Mouse (Mus musculus) megakaryocyte progenitor cell, adult 5-6 weeks (primary cell): ENCODE data around the gene Alyref. TPM values are rescaled to one million over a fixed set of nuclear protein-coding genes. Genes with fewer than 3 reads are reported as not detected.

Experiments used
- ATAC-seq: replicated peaks from 2 replicates; pipeline ENCODE4 v1.8.0; 2016; ENCODE audit warnings: mild to moderate bottlenecking, moderate TSS enrichment, inconsistent platforms; ENCODE audit not compliant: poor library complexity
- total RNA-seq, 2 experiments: library from RNA; stranded (forward) in 1 of 2; stranded (reverse) in 1 of 2; fragments of 157-497, 149-512 nt in 1 of 2; fragments of 200-1000 nt in 1 of 2; gene quantifications; 2 replicates each; pipeline versions ENCODE4 v1.2.3 to v1.2.4; 2015 to 2017

Gene Alyref
- total RNA-seq, 2 experiments from 2014 or later: 227 to 266 TPM

- ATAC-seq: no peak
Measured at GRCm38 (mm10) chr11:120626785-120627467, 28.8 kb upstream of the Alyref start.

GRCm38 (mm10) chr11:120625152-120625775 lies 27.1 kb upstream of the Alyref start, which contains the start of gene Sirt7:
TSS of gene Sirt7 (minus strand) at chr11:120625240.
- no peak for ATAC-seq

- peak; percentile 54 for ATAC-seq
Measured at GRCm38 (mm10) chr11:120624680-120625111, 26.5 kb upstream of the Alyref start.

GRCm38 (mm10) chr11:120623961-120624679 lies 26.0 kb upstream of the Alyref start:
- ATAC-seq: peak; percentile 48

GRCm38 (mm10) chr11:120622805-120623204 lies 24.6 kb upstream of the Alyref start:
- ATAC-seq: no peak

- no peak for ATAC-seq
Measured at GRCm38 (mm10) chr11:120620195-120620594, 22.0 kb upstream of the Alyref start.

- no peak for ATAC-seq
Measured at GRCm38 (mm10) chr11:120618619-120619535, 20.7 kb upstream of the Alyref start.

- ATAC-seq: peak; percentile 96
Measured at GRCm38 (mm10) chr11:120617519-120618112, 19.5 kb upstream of the Alyref start, which contains the start of gene Pcyt2. TSS of gene Pcyt2 (minus strand) at chr11:120617936.

GRCm38 (mm10) chr11:120616617-120617294 lies 18.6 kb upstream of the Alyref start:
- no peak for ATAC-seq

GRCm38 (mm10) chr11:120615606-120616203 lies 17.5 kb upstream of the Alyref start:
- no peak for ATAC-seq

- no peak for ATAC-seq
Measured at GRCm38 (mm10) chr11:120615167-120615566, 17.0 kb upstream of the Alyref start.

GRCm38 (mm10) chr11:120613976-120614375 lies 15.8 kb upstream of the Alyref start:
- no peak for ATAC-seq

- ATAC-seq: no peak
Measured at GRCm38 (mm10) chr11:120613481-120613972, 15.4 kb upstream of the Alyref start.

- ATAC-seq: peak; percentile 80
Measured at GRCm38 (mm10) chr11:120612763-120613162, 14.6 kb upstream of the Alyref start.

GRCm38 (mm10) chr11:120610477-120611046 lies 12.4 kb upstream of the Alyref start:
- no peak for ATAC-seq

- peak; percentile 42; the same call in 1 of the 2 replicates for ATAC-seq
Measured at GRCm38 (mm10) chr11:120609250-120609649, 11.1 kb upstream of the Alyref start.

- ATAC-seq: no peak
Measured at GRCm38 (mm10) chr11:120608241-120609034, 10.3 kb upstream of the Alyref start, which contains the start of gene Npb. TSS of gene Npb (plus strand) at chr11:120608477.

GRCm38 (mm10) chr11:120606764-120607163 lies 8.6 kb upstream of the Alyref start:
- ATAC-seq: no peak
